In genomic region chr7:67443001-67443555, GRCm38 (mm10) we compare ENCODE assay signal across 8 mouse cellular contexts.
DNase-seq lines count a peak whose midpoint lies in the region; ATAC-seq and TF ChIP-seq lines count a peak whose summit lies in the region.

No protein-coding gene starts in this region.

- no peaks in the 10 kb centered on the region for H3K9me3 ChIP-seq in forebrain, embryonic 14.5 days (replicated peaks; ENCODE audit: control insufficient read depth, low read length)
- H3K9me3 ChIP-seq in liver, embryonic 11.5 days (ENCODE audit: control insufficient read depth, low read length): no peaks in the 10 kb centered on the region

- peak overlapping the region; percentile 21 for H3ac ChIP-seq in myocyte (ENCODE audit: control insufficient read depth, insufficient read length)

- peaks cover 32% of the 10 kb centered on the region for H3K4me1 ChIP-seq in forebrain, embryonic 14.5 days (ENCODE audit: control insufficient read depth, insufficient read depth, low read length)
- peaks cover 20% of the 10 kb centered on the region for H3K4me1 ChIP-seq in liver, embryonic 11.5 days (replicated peaks; ENCODE audit: control insufficient read depth, insufficient read depth, low read length)

- H3K27ac ChIP-seq in forebrain, embryonic 14.5 days (ENCODE audit: low read depth, low read length): peak overlapping the region; percentile 84
- H3K27ac ChIP-seq in liver, embryonic 11.5 days (ENCODE audit: low read depth, low read length): no peak overlapping the region; the same call in 1 of the 2 replicates

- peak overlapping the region; percentile 51 for H3K9ac ChIP-seq in forebrain, embryonic 14.5 days (ENCODE audit: low read length)
- no peak overlapping the region for H3K9ac ChIP-seq in liver, embryonic 11.5 days (ENCODE audit: low read depth, low read length)

- DNase-seq in layer of hippocampus, adult 11-12 months (ENCODE audit: low spot score): peak; percentile 61
- no peak for DNase-seq in layer of hippocampus, adult 9-10 months (ENCODE audit: low spot score)
- peak; percentile 87 for DNase-seq in brain, adult 2 months (ENCODE audit: low read depth, low spot score)
- DNase-seq in forebrain, embryonic 14.5 days (ENCODE audit: low spot score): peak; percentile 61
- DNase-seq in layer of hippocampus, postnatal 14 days (ENCODE audit: low spot score in 2 of 2): peak; percentile 64 to 73
- no peak for DNase-seq in spleen, adult 12 weeks (ENCODE audit: low spot score)
- DNase-seq in liver, embryonic 11.5 days (ENCODE audit: low spot score): no peak

- 31% methylated on average over 12 of the region's 12 CpGs for WGBS in forebrain, embryonic 14.5 days
- 45% methylated on average over 12 of the region's 12 CpGs for WGBS in liver, embryonic 11.5 days

- H3K36me3 ChIP-seq in forebrain, embryonic 14.5 days (ENCODE audit: control insufficient read depth, insufficient read depth, low read length): no peaks in the 10 kb centered on the region
- no peaks in the 10 kb centered on the region for H3K36me3 ChIP-seq in myocyte (ENCODE audit: control insufficient read depth, insufficient read depth)
- H3K36me3 ChIP-seq in liver, embryonic 11.5 days (ENCODE audit: control insufficient read depth, insufficient read depth, low read length): no peaks in the 10 kb centered on the region

- TF ChIP-seq POLR2A in myocyte (IDR thresholded peaks at IDR 0.05; ENCODE audit: insufficient read length, low read depth): no peak

- H3K4me3 ChIP-seq in forebrain, embryonic 14.5 days (ENCODE audit: low read depth, low read length): no peak overlapping the region
- H3K4me3 ChIP-seq in myocyte: peak overlapping the region; percentile 12
- no peak overlapping the region for H3K4me3 ChIP-seq in liver, embryonic 11.5 days (ENCODE audit: low read depth, low read length)

- no peaks in the 10 kb centered on the region for H3K27me3 ChIP-seq in forebrain, embryonic 14.5 days (replicated peaks; ENCODE audit: control insufficient read depth, insufficient read depth, low read length)
- H3K27me3 ChIP-seq in myocyte (ENCODE audit: control insufficient read depth, insufficient read depth, insufficient read length): no peaks in the 10 kb centered on the region
- H3K27me3 ChIP-seq in liver, embryonic 11.5 days (replicated peaks; ENCODE audit: control insufficient read depth, insufficient read depth, low read length): no peaks in the 10 kb centered on the region

- no peaks in the 10 kb centered on the region for H3K79me2 ChIP-seq in myocyte (ENCODE audit: control insufficient read depth, insufficient read depth)

- peak overlapping the region; percentile 20; the same call in 1 of the 2 replicates for H3K4me2 ChIP-seq in forebrain, embryonic 14.5 days (ENCODE audit: low read length)
- H3K4me2 ChIP-seq in myocyte (ENCODE audit: low read depth): peak overlapping the region; percentile 99
- no peak overlapping the region; the same call in 1 of the 2 replicates for H3K4me2 ChIP-seq in liver, embryonic 11.5 days

- peak; percentile 44 for ATAC-seq in forebrain, embryonic 14.5 days
- no peak; the same call in 1 of the 2 replicates for ATAC-seq in liver, embryonic 11.5 days (replicated peaks; ENCODE audit: low FRiP score)

TF ChIP-seq in myocyte, 11 proteins besides CTCF, POLR2A, EP300 and RAD21:
- TF ChIP-seq TCF3 (IDR thresholded peaks at IDR 0.05; ENCODE audit: insufficient read length, low read depth) (no peak), MYOG (IDR thresholded peaks at IDR 0.05; ENCODE audit: control insufficient read depth in 1 of 3, insufficient read depth in 1 of 3, insufficient read length in 2 of 3, low read depth in 2 of 3) (peak; percentile 29 to 84 (median 63)), TCF12 (IDR thresholded peaks at IDR 0.05; ENCODE audit: insufficient read depth, poor library complexity, severe bottlenecking) (peak; percentile 21), MYOD1 (IDR thresholded peaks at IDR 0.05; ENCODE audit: control insufficient read depth in 1 of 3, insufficient read length in 2 of 3, low read depth in 2 of 3) (peak in 2 of 3 experiments; percentile 76 to 80), REST (IDR thresholded peaks at IDR 0.05; ENCODE audit: insufficient read depth, insufficient read length) (no peak)
TF ChIP-seq in myocyte: peak in this region for 3.

Comparison
In these comparisons a context has a peak if more than half of its experiments do, and no peak if none do; other contexts are left out.
1. DNase-seq: peak in layer of hippocampus, adult 11-12 months (single experiment), brain, adult 2 months (single experiment), forebrain, embryonic 14.5 days (single experiment) and layer of hippocampus, postnatal 14 days (2 of 2); none in layer of hippocampus, adult 9-10 months (single experiment), spleen, adult 12 weeks (single experiment) and liver, embryonic 11.5 days (single experiment).